Mouse (Mus musculus): ENCODE results near the gene Itgad. TPM values are rescaled to one million over a fixed set of nuclear protein-coding genes. Genes with fewer than 3 reads are reported as not detected.

Gene Itgad
- total and polyA plus RNA-seq, 2 experiments from 2014 or later, result 0.05 to 0.39 TPM

DNA sequence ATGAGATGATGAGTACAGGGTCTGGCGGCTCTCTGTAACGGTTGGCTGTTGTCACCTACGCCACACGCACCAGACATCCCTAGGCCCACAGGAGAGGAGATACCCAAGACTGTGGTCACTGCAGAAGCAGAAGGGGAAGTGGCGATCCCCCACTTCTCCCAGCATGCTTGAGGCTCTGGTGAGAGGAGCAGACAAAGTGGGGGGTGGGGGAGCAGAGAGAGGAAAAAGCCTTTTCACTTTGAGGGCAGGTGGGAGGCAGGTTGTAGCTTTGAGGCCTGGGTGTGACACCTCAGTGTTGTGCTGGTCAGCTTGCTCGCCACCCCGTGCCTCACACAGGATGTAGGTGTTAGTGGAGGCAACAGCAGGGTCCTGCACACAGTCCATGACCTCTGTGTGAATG is 25.9 kb downstream of the Itgad start:
- H3K4me1 ChIP-seq (ENCODE audit: insufficient read depth), result no peaks in the 10 kb centered on the region
- H3K36me3 ChIP-seq (ENCODE audit: insufficient read depth), result no peaks in the 10 kb centered on the region
- no peak for DNase-seq
- ATAC-seq, result no peak
- no peak for TF ChIP-seq CTCF (IDR thresholded peaks at IDR 0.05; ENCODE audit: low read depth)
- 76% methylated on average over 7 of the region's 7 CpGs for WGBS
- H3K27ac ChIP-seq (ENCODE audit: low read depth, low read length), result no peak overlapping the region
- no peaks in the 10 kb centered on the region for H3K9me3 ChIP-seq (ENCODE audit: low read length)
- no peak overlapping the region for H3K9ac ChIP-seq
- H3K4me2 ChIP-seq (ENCODE audit: low read depth), result no peak overlapping the region
- H3K4me3 ChIP-seq (ENCODE audit: low read depth, low read length), result no peak overlapping the region
- H3K27me3 ChIP-seq (ENCODE audit: insufficient read depth, low read length), result no peaks in the 10 kb centered on the region

DNA sequence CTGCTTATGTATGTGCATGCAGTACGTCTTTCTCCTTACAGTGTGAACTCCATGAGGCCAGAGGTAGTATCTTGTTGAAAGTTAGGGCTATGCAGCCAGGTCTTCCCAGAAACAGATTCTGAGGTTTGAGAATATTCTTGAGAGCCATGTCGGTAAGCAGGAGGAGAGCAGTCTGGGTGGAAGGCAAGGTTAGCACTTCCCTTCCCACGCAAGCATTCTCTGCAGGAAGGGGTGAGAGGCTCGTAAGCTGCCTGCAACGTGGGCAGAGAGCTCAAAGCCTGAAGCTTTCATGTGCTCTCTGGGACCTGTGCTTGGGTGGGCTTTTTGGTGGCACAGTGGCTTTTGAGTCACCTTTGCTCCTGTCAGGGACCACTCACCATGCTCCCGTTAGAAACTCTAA is 26.4 kb downstream of the Itgad start:
- 80% methylated on average over 6 of the region's 6 CpGs for WGBS

DNA sequence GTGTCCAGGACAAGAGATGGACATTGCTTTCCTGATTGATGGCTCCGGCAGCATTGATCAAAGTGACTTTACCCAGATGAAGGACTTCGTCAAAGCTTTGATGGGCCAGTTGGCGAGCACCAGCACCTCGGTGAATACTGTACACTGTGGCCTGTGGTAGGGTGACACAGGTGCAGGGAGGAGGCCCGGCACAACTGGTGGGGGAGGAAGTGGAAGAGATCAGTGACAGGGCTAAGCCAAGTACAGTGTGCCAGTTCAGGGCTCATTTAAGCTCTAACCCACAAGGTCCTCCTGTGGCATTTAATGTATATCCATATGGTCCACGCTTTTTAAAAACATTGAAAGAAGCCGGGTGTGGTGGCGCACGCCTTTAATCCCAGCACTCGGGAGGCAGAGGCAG is 27.5 kb downstream of the Itgad start:
- Histone ChIP-seq H3K9ac (no peak overlapping the region), H3K4me1 (ENCODE audit: insufficient read depth) (no peaks in the 10 kb centered on the region), H3K4me3 (ENCODE audit: low read depth, low read length) (no peak overlapping the region), H3K4me2 (ENCODE audit: low read depth) (no peak overlapping the region), H3K36me3 (ENCODE audit: insufficient read depth) (no peaks in the 10 kb centered on the region), H3K27ac (ENCODE audit: low read depth, low read length) (no peak overlapping the region), H3K27me3 (ENCODE audit: insufficient read depth, low read length) (no peaks in the 10 kb centered on the region), H3K9me3 (ENCODE audit: low read length) (no peaks in the 10 kb centered on the region)
- ATAC-seq (no peak), DNase-seq (no peak)
- TF ChIP-seq CTCF (IDR thresholded peaks at IDR 0.05; ENCODE audit: low read depth), result no peak
- WGBS, result 92% methylated on average over 10 of the region's 10 CpGs

More for the DNA sequence above, 26.4 kb downstream of the Itgad start:
- no peaks in the 10 kb centered on the region for H3K27me3 ChIP-seq (ENCODE audit: insufficient read depth, low read length)
- no peak overlapping the region for H3K4me3 ChIP-seq (ENCODE audit: low read depth, low read length)
- TF ChIP-seq CTCF (IDR thresholded peaks at IDR 0.05; ENCODE audit: low read depth), result no peak
- H3K4me1 ChIP-seq (ENCODE audit: insufficient read depth), result no peaks in the 10 kb centered on the region
- DNase-seq, result no peak
- H3K4me2 ChIP-seq (ENCODE audit: low read depth), result no peak overlapping the region
- no peak for ATAC-seq
- H3K27ac ChIP-seq (ENCODE audit: low read depth, low read length), result no peak overlapping the region
- H3K36me3 ChIP-seq (ENCODE audit: insufficient read depth), result no peaks in the 10 kb centered on the region
- no peak overlapping the region for H3K9ac ChIP-seq
- no peaks in the 10 kb centered on the region for H3K9me3 ChIP-seq (ENCODE audit: low read length)

DNA sequence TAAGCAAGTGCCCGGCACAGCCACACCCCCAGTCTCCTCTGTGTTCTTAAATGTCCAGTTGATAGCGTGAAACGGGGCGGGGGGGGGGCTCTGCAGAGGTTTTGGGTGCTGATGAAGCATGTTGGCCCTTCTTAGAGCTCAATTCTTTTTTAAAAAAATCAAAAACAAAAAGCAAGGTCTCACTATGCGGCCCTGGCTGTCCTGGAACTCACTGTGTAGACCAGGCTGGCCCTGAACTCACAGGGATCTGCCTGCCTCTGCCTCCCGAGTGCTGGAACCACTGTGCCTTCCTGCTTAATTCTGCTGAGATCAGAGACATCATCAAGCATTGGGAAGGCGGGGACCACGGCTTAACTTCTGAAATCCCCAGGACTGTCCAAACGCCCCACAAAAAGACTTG is 47.4 kb downstream of the Itgad start:
- no peak overlapping the region for H3K27ac ChIP-seq (ENCODE audit: low read depth, low read length)
- no peaks in the 10 kb centered on the region for H3K27me3 ChIP-seq (ENCODE audit: insufficient read depth, low read length)
- no peak for DNase-seq
- no peak for TF ChIP-seq CTCF (IDR thresholded peaks at IDR 0.05; ENCODE audit: low read depth)
- H3K9me3 ChIP-seq (ENCODE audit: low read length), result no peaks in the 10 kb centered on the region
- no peaks in the 10 kb centered on the region for H3K36me3 ChIP-seq (ENCODE audit: insufficient read depth)
- ATAC-seq, result no peak
- no peaks in the 10 kb centered on the region for H3K4me1 ChIP-seq (ENCODE audit: insufficient read depth)
- H3K9ac ChIP-seq, result no peak overlapping the region
- WGBS, result 89% methylated on average over 9 of the region's 9 CpGs
- H3K4me2 ChIP-seq (ENCODE audit: low read depth), result no peak overlapping the region
- H3K4me3 ChIP-seq (ENCODE audit: low read depth, low read length), result no peak overlapping the region

DNA sequence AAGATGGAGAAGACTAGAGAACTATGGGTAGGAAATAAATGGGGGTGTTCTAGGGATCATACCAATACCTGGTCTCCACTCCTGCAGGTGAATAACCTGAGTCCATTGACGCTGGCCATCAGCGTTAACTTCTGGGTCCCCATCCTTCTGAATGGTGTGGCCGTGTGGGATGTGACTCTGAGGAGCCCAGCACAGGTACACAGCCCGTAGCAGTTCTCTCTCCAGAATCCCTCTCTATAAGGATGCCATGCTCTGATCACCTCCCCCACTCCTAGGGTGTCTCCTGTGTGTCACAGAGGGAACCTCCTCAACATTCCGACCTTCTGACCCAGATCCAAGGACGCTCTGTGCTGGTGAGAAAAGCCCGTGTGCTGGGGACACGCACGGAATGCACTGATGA is 48.9 kb downstream of the Itgad start:
- no peak for TF ChIP-seq CTCF (IDR thresholded peaks at IDR 0.05; ENCODE audit: low read depth)
- WGBS, result 84% methylated on average over 9 of the region's 9 CpGs

DNA sequence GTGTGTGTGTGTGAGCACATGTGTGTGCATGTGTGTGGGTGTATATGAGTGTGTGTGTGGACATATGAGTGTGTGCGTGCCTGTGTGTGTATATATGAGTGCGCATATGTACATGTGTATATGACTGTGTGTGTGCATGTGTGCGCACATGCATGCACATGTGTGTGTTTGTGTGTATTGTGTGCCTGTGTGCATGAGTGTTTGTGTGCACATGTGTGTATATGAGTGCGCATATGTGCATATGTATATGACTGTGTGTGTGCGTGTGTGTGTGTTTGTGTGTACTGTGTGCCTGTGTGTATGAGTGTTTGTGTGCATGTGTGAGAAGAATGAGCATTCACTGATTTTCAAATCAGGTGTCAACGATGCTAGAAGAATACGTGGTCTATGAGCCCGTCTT is 50.0 kb downstream of the Itgad start:
- ATAC-seq, result no peak
- 85% methylated on average over 8 of the region's 8 CpGs for WGBS

More for the DNA sequence above, 48.9 kb downstream of the Itgad start:
- no peak for ATAC-seq
- H3K27ac ChIP-seq (ENCODE audit: low read depth, low read length), result no peak overlapping the region
- H3K4me1 ChIP-seq (ENCODE audit: insufficient read depth), result no peaks in the 10 kb centered on the region
- H3K36me3 ChIP-seq (ENCODE audit: insufficient read depth), result no peaks in the 10 kb centered on the region
- no peak for DNase-seq
- no peaks in the 10 kb centered on the region for H3K9me3 ChIP-seq (ENCODE audit: low read length)
- no peaks in the 10 kb centered on the region for H3K27me3 ChIP-seq (ENCODE audit: insufficient read depth, low read length)
- H3K4me2 ChIP-seq (ENCODE audit: low read depth), result no peak overlapping the region
- H3K9ac ChIP-seq, result no peak overlapping the region
- H3K4me3 ChIP-seq (ENCODE audit: low read depth, low read length), result no peak overlapping the region

DNA sequence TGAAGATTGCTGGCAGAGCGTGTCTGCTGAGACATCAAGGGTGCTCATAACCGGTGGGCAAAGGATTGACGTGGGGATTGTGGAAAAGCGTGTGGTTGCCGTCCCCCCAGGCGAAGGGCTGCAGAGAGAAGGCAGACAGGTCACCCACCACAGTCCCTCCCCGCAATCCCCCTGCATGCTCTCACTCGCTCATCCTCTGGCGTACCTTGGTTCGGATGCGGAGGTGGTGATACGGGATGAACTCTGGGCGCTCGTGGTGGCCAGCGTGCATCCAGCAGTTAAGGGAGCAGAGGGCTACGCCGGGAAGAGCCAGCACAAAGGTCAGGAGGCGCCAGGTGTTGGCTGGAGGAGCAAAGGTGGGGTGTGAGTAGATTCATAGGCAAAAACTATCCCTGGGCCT is 51.5 kb downstream of the Itgad start:
- H3K36me3 ChIP-seq (ENCODE audit: insufficient read depth), result no peaks in the 10 kb centered on the region
- no peak for DNase-seq
- no peaks in the 10 kb centered on the region for H3K27me3 ChIP-seq (ENCODE audit: insufficient read depth, low read length)
- no peak overlapping the region for H3K4me3 ChIP-seq (ENCODE audit: low read depth, low read length)
- no peak for TF ChIP-seq CTCF (IDR thresholded peaks at IDR 0.05; ENCODE audit: low read depth)
- no peak overlapping the region for H3K9ac ChIP-seq
- H3K27ac ChIP-seq (ENCODE audit: low read depth, low read length), result no peak overlapping the region
- no peak for ATAC-seq
- WGBS, result 88% methylated on average over 18 of the region's 18 CpGs
- H3K4me2 ChIP-seq (ENCODE audit: low read depth), result no peak overlapping the region
- no peaks in the 10 kb centered on the region for H3K4me1 ChIP-seq (ENCODE audit: insufficient read depth)
- H3K9me3 ChIP-seq (ENCODE audit: low read length), result no peaks in the 10 kb centered on the region

More for the DNA sequence above, 50.0 kb downstream of the Itgad start:
- Histone ChIP-seq H3K27me3 (ENCODE audit: insufficient read depth, low read length) (no peaks in the 10 kb centered on the region), H3K27ac (ENCODE audit: low read depth, low read length) (no peak overlapping the region), H3K36me3 (ENCODE audit: insufficient read depth) (no peaks in the 10 kb centered on the region), H3K4me2 (ENCODE audit: low read depth) (no peak overlapping the region), H3K4me3 (ENCODE audit: low read depth, low read length) (no peak overlapping the region), H3K9me3 (ENCODE audit: low read length) (no peaks in the 10 kb centered on the region), H3K9ac (no peak overlapping the region), H3K4me1 (ENCODE audit: insufficient read depth) (no peaks in the 10 kb centered on the region)
- TF ChIP-seq CTCF (IDR thresholded peaks at IDR 0.05; ENCODE audit: low read depth), result no peak
- DNase-seq, result no peak

DNA sequence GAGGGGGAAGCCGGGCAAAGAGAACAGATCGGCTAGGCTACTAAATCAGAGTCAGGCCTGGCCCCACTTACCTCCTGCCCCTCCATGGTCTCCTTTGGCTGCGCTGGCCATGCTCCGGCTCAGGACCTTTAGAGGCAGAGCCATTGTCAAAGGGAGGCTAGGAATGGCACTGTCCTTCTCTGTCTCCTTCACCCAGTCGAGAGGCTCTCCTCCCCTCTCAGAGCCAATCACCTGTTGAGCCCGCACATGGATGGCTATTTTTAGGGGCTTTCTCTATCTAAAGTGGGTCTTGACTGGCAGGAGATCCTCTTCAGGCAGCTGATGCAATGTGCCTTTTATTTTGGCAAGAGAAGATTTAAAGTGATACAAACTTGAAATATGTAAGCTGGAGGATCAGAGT is 52.0 kb downstream of the Itgad start, which contains the start of gene Cox6a2:
TSS of gene Cox6a2 (minus strand) at position 236 of the 400 bp plus-strand sequence.
- Histone ChIP-seq H3K9me3 (ENCODE audit: low read length) (no peaks in the 10 kb centered on the region), H3K4me1 (ENCODE audit: insufficient read depth) (no peaks in the 10 kb centered on the region), H3K4me3 (ENCODE audit: low read depth, low read length) (no peak within 1 kb of the TSS), H3K27me3 (ENCODE audit: insufficient read depth, low read length) (no peaks in the 10 kb centered on the region), H3K9ac (no peak within 1 kb of the TSS), H3K36me3 (ENCODE audit: insufficient read depth) (no peaks in the 10 kb centered on the region), H3K27ac (ENCODE audit: low read depth, low read length) (no peak within 1 kb of the TSS), H3K4me2 (ENCODE audit: low read depth) (no peak within 1 kb of the TSS)
- no peak for TF ChIP-seq CTCF (IDR thresholded peaks at IDR 0.05; ENCODE audit: low read depth)
- WGBS, result 74% methylated on average over 6 of the region's 6 CpGs
- ATAC-seq (no peak), DNase-seq (no peak)

Data from forebrain, postnatal 0 days (tissue).